In the genomic region with DNA sequence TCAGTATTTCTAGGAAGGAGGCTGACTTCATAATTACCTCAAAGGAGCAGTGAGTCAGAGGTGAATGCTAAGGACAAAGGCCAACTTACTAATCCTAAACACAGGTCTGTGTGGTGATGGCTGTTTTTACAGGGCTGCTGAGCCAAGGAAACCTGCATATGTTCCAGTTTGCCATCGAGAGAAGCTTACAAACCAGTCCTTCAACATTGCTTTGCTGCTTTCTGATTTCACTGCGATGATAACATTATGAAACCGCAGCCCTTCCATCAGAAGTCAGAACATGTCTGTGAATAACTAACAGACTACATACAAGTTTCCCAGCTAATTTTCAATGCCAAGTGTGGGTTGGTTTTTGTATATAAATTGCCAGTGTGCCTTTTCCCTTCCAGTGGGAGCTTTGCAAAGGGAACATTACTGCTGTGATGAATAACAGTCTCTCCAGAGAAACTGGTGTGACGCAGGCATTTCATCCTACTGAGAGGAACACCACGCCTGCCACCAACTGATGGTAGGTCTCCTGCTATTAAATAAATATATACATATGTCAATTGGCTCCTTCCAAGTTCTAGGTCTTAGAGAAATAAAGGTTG, we compare ENCODE assay signal across 12 mouse cellular contexts.
DNase-seq lines count a peak whose midpoint lies in the region; ATAC-seq and TF ChIP-seq lines count a peak whose summit lies in the region.
"Had no signal": no experiment of that assay in that cellular context is flagged by ENCODE, and none has a peak within 500 bp of the region (broad histone marks: within the 10 kb centered on the region; RNA-seq: fewer than 3 reads in every experiment).

No protein-coding gene starts in this region.

- no peak overlapping the region for H3K4me3 ChIP-seq in kidney, adult 2 months (ENCODE audit: insufficient read depth, low read depth, low read length)
- no peak overlapping the region for H3K4me3 ChIP-seq in midbrain, embryonic 11.5 days (ENCODE audit: low read depth, low read length)
- H3K4me3 ChIP-seq in midbrain, embryonic 13.5 days (replicated peaks) = no peak overlapping the region
- no peak overlapping the region for H3K4me3 ChIP-seq in stomach, embryonic 15.5 days (replicated peaks)
- H3K4me3 ChIP-seq: neural tube, embryonic 13.5 days had no signal

- H3K27me3 ChIP-seq in kidney, adult 2 months (replicated peaks; ENCODE audit: control insufficient read depth, insufficient read depth, low read length) = no peaks in the 10 kb centered on the region
- no peaks in the 10 kb centered on the region for H3K27me3 ChIP-seq in midbrain, embryonic 11.5 days (ENCODE audit: control insufficient read depth, insufficient read depth, low read length)
- no peaks in the 10 kb centered on the region for H3K27me3 ChIP-seq in midbrain, embryonic 13.5 days
- H3K27me3 ChIP-seq in stomach, embryonic 15.5 days (replicated peaks) = no peaks in the 10 kb centered on the region
- H3K27me3 ChIP-seq: neural tube, embryonic 13.5 days had no signal

- TF ChIP-seq POLR2A in kidney, adult 2 months (IDR thresholded peaks at IDR 0.05; ENCODE audit: low read depth, low read length) = no peak

- no peak for ATAC-seq in midbrain, embryonic 11.5 days (ENCODE audit: low FRiP score)
- no peak for ATAC-seq in midbrain, embryonic 13.5 days
- 0 out of 2 replicates have a peak, but pooled peaks have one; percentile 18 for ATAC-seq in stomach, embryonic 15.5 days (ENCODE audit: insufficient read depth, low FRiP score, low read depth)
- ATAC-seq: midbrain, embryonic 16.5 days had no signal

- WGBS in kidney, adult 2 months = 69% methylated on average over 5 of the region's 5 CpGs
- WGBS in midbrain, embryonic 11.5 days = 84% methylated on average over 5 of the region's 5 CpGs
- WGBS in midbrain, embryonic 13.5 days = 85% methylated on average over 5 of the region's 5 CpGs
- WGBS in stomach, embryonic 15.5 days = 56% methylated on average over 5 of the region's 5 CpGs

- H3K4me2 ChIP-seq in midbrain, embryonic 11.5 days = no peak overlapping the region
- no peak overlapping the region for H3K4me2 ChIP-seq in midbrain, embryonic 13.5 days (replicated peaks)
- no peak overlapping the region for H3K4me2 ChIP-seq in stomach, embryonic 15.5 days
- H3K4me2 ChIP-seq: neural tube, embryonic 13.5 days had no signal

- H3K9me3 ChIP-seq in midbrain, embryonic 11.5 days (ENCODE audit: control insufficient read depth, low read length) = no peaks in the 10 kb centered on the region
- no peaks in the 10 kb centered on the region for H3K9me3 ChIP-seq in midbrain, embryonic 13.5 days
- no peaks in the 10 kb centered on the region for H3K9me3 ChIP-seq in stomach, embryonic 15.5 days
- H3K9me3 ChIP-seq: neural tube, embryonic 13.5 days had no signal

- peak; percentile 20 for DNase-seq in kidney, adult 2 months
- no peak for DNase-seq in kidney, adult 18-20 months
- DNase-seq in midbrain, embryonic 11.5 days (ENCODE audit: low spot score, missing footprints) = peak; percentile 10
- peak; percentile 59 for DNase-seq in gonadal fat pad, adult 2 months (ENCODE audit: low read depth)
- DNase-seq in lung, postnatal 4 days = no peak
- DNase-seq: adrenal gland, postnatal 10 days; thymus, postnatal 25 days had no signal

- H3K4me1 ChIP-seq in kidney, adult 2 months (ENCODE audit: control insufficient read depth, insufficient read depth, low read length) = no peaks in the 10 kb centered on the region
- peaks cover 3% of the 10 kb centered on the region; the same call in 1 of the 2 replicates for H3K4me1 ChIP-seq in midbrain, embryonic 11.5 days (ENCODE audit: control insufficient read depth, insufficient read depth, low read length)
- no peaks in the 10 kb centered on the region for H3K4me1 ChIP-seq in midbrain, embryonic 13.5 days (replicated peaks)
- H3K4me1 ChIP-seq in stomach, embryonic 15.5 days = no peaks in the 10 kb centered on the region

- H3K9ac ChIP-seq in midbrain, embryonic 11.5 days (ENCODE audit: low read length) = no peak overlapping the region
- no peak overlapping the region for H3K9ac ChIP-seq in midbrain, embryonic 13.5 days (replicated peaks)
- H3K9ac ChIP-seq in stomach, embryonic 15.5 days = no peak overlapping the region
- H3K9ac ChIP-seq: neural tube, embryonic 13.5 days had no signal

- no peak overlapping the region for H3K27ac ChIP-seq in kidney, adult 2 months (ENCODE audit: insufficient read depth, low read depth, low read length)
- H3K27ac ChIP-seq in midbrain, embryonic 11.5 days (ENCODE audit: low read depth, low read length) = no peak overlapping the region
- no peak overlapping the region for H3K27ac ChIP-seq in midbrain, embryonic 13.5 days
- H3K27ac ChIP-seq in stomach, embryonic 15.5 days = no peak overlapping the region
- H3K27ac ChIP-seq: macrophage; neural tube, embryonic 13.5 days had no signal

- no peak for TF ChIP-seq CTCF in kidney, adult 2 months (conservative IDR thresholded peaks at IDR 0.05; ENCODE audit: insufficient read depth, insufficient read length, low read depth, low read length)

- no peaks in the 10 kb centered on the region for H3K36me3 ChIP-seq in kidney, adult 2 months (ENCODE audit: control insufficient read depth, insufficient read depth, low read length)
- H3K36me3 ChIP-seq in midbrain, embryonic 11.5 days (ENCODE audit: control insufficient read depth, insufficient read depth, low read length) = no peaks in the 10 kb centered on the region
- H3K36me3 ChIP-seq in midbrain, embryonic 13.5 days = no peaks in the 10 kb centered on the region
- H3K36me3 ChIP-seq in stomach, embryonic 15.5 days = no peaks in the 10 kb centered on the region
- H3K36me3 ChIP-seq: neural tube, embryonic 13.5 days had no signal

Comparison
In these comparisons a context has a peak if more than half of its experiments do, and no peak if none do; other contexts are left out.
1. DNase-seq: peak in kidney, adult 2 months (single experiment), midbrain, embryonic 11.5 days (single experiment) and gonadal fat pad, adult 2 months (single experiment); none in kidney, adult 18-20 months (single experiment) and lung, postnatal 4 days (0 of 2).